Mouse (Mus musculus): ENCODE measurements around the gene Ebf1. TPM values are rescaled to one million over a fixed set of nuclear protein-coding genes. Genes with fewer than 3 reads are reported as not detected.

Ebf1 gene
- total and polyA plus RNA-seq, 2 experiments from 2014 or later = 8.1 to 10.4 TPM

- Histone ChIP-seq H3K4me2 (ENCODE audit: low read depth, low read length) (no peak overlapping the region), H3K4me1 (ENCODE audit: control insufficient read depth, insufficient read depth) (peaks cover 6% of the 10 kb centered on the region; the same call in 1 of the 2 replicates), H3K27ac (ENCODE audit: low read depth) (no peak overlapping the region), H3K36me3 (replicated peaks; ENCODE audit: control insufficient read depth, insufficient read depth, low read length) (no peaks in the 10 kb centered on the region), H3K4me3 (ENCODE audit: low read depth, low read length) (no peak overlapping the region), H3K9ac (replicated peaks; ENCODE audit: low read depth, low read length) (no peak overlapping the region), H3K9me3 (replicated peaks; ENCODE audit: control insufficient read depth, low read length) (no peaks in the 10 kb centered on the region), H3K27me3 (ENCODE audit: control insufficient read depth, insufficient read depth, low read length) (no peaks in the 10 kb centered on the region)
- WGBS = 81% methylated on average over 9 of the region's 9 CpGs
- TF ChIP-seq CTCF (IDR thresholded peaks at IDR 0.05; ENCODE audit: low read depth) = no peak
- no peak for DNase-seq (ENCODE audit: low spot score)
- ATAC-seq (ENCODE audit: insufficient read depth, low read depth) = no peak
These were observed 365.1 kb downstream of the Ebf1 start for GRCm38 (mm10) chr11:44982225-44982624.

- Histone ChIP-seq H3K27ac (ENCODE audit: low read depth) (no peak overlapping the region), H3K4me2 (ENCODE audit: low read depth, low read length) (no peak overlapping the region), H3K4me3 (ENCODE audit: low read depth, low read length) (no peak overlapping the region), H3K27me3 (ENCODE audit: control insufficient read depth, insufficient read depth, low read length) (no peaks in the 10 kb centered on the region), H3K9ac (replicated peaks; ENCODE audit: low read depth, low read length) (no peak overlapping the region), H3K9me3 (replicated peaks; ENCODE audit: control insufficient read depth, low read length) (no peaks in the 10 kb centered on the region), H3K4me1 (ENCODE audit: control insufficient read depth, insufficient read depth) (peaks cover 6% of the 10 kb centered on the region; the same call in 1 of the 2 replicates), H3K36me3 (replicated peaks; ENCODE audit: control insufficient read depth, insufficient read depth, low read length) (no peaks in the 10 kb centered on the region)
- TF ChIP-seq EP300 (IDR thresholded peaks at IDR 0.05; ENCODE audit: low read depth) (no peak), CTCF (IDR thresholded peaks at IDR 0.05; ENCODE audit: low read depth) (no peak)
- 84% methylated on average over 6 of the region's 6 CpGs for WGBS
- ATAC-seq (ENCODE audit: insufficient read depth, low read depth) (no peak), DNase-seq (ENCODE audit: low spot score) (no peak)
These were observed 366.8 kb downstream of the Ebf1 start for GRCm38 (mm10) chr11:44983961-44984360.

DNA sequence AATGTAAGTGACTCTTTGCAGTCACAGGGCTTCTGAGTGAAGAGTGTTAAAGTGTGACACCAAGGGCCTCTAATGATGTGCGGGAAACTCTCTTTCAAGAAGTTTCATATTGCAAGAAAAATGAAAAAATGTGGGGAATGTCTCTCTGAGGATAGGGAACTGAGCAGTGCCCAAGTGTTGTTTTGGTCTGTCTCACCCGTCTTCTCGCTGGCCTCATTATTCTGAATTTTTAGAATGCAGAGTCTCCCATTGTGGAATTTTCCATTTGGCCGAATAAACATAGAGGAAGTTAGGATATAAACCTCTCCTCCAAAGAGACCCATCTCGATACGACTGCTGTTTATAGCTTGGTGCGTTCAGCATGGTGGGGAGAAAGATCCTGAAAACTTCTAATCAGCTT lies 367.3 kb downstream of the Ebf1 start:
- no peak overlapping the region for H3K9ac ChIP-seq (replicated peaks; ENCODE audit: low read depth, low read length)
- H3K27me3 ChIP-seq (ENCODE audit: control insufficient read depth, insufficient read depth, low read length) = no peaks in the 10 kb centered on the region
- H3K27ac ChIP-seq (ENCODE audit: low read depth) = no peak overlapping the region
- H3K4me3 ChIP-seq (ENCODE audit: low read depth, low read length) = no peak overlapping the region
- no peaks in the 10 kb centered on the region for H3K36me3 ChIP-seq (replicated peaks; ENCODE audit: control insufficient read depth, insufficient read depth, low read length)
- no peaks in the 10 kb centered on the region for H3K9me3 ChIP-seq (replicated peaks; ENCODE audit: control insufficient read depth, low read length)
- H3K4me1 ChIP-seq (ENCODE audit: control insufficient read depth, insufficient read depth) = peaks cover 3% of the 10 kb centered on the region; the same call in 1 of the 2 replicates
- TF ChIP-seq EP300 (IDR thresholded peaks at IDR 0.05; ENCODE audit: low read depth) = no peak
- no peak for ATAC-seq (ENCODE audit: insufficient read depth, low read depth)
- DNase-seq (ENCODE audit: low spot score) = no peak
- 62% methylated on average over 7 of the region's 7 CpGs for WGBS
- H3K4me2 ChIP-seq (ENCODE audit: low read depth, low read length) = no peak overlapping the region

DNA sequence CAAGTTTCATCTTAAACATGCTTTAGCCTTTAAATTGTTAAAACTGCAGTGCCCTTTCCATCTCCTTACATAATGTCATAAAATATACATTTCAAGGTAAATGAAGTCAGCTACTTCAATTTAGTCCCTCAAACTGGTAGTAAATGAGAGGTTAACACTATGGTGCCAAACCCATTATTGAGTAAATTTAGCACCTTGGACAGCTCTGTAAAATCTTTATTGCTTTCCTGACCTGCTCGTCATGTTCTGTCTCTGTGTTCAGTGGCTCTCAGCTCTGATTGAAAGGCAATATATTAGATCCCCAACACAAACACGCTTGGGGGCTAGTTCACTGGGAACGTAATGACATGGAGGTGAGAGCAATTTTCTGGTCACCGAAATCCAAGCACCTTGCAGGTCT lies 370.7 kb downstream of the Ebf1 start:
- H3K9me3 ChIP-seq (replicated peaks; ENCODE audit: control insufficient read depth, low read length) = no peaks in the 10 kb centered on the region
- no peaks in the 10 kb centered on the region for H3K36me3 ChIP-seq (replicated peaks; ENCODE audit: control insufficient read depth, insufficient read depth, low read length)
- no peaks in the 10 kb centered on the region for H3K27me3 ChIP-seq (ENCODE audit: control insufficient read depth, insufficient read depth, low read length)
- H3K4me1 ChIP-seq (ENCODE audit: control insufficient read depth, insufficient read depth) = no peaks in the 10 kb centered on the region
- H3K9ac ChIP-seq (replicated peaks; ENCODE audit: low read depth, low read length) = no peak overlapping the region
- H3K4me3 ChIP-seq (ENCODE audit: low read depth, low read length) = no peak overlapping the region
- ATAC-seq (ENCODE audit: insufficient read depth, low read depth) (no peak), DNase-seq (ENCODE audit: low spot score) (no peak)
- TF ChIP-seq CTCF (IDR thresholded peaks at IDR 0.05; ENCODE audit: low read depth) = no peak
- TF ChIP-seq EP300 (IDR thresholded peaks at IDR 0.05; ENCODE audit: low read depth) = no peak
- H3K4me2 ChIP-seq (ENCODE audit: low read depth, low read length) = no peak overlapping the region
- 55% methylated on average over 4 of the region's 4 CpGs for WGBS
- no peak overlapping the region for H3K27ac ChIP-seq (ENCODE audit: low read depth)

- no peak overlapping the region for H3K4me3 ChIP-seq (ENCODE audit: low read depth, low read length)
- H3K27ac ChIP-seq (ENCODE audit: low read depth) = no peak overlapping the region
- no peak overlapping the region for H3K4me2 ChIP-seq (ENCODE audit: low read depth, low read length)
- TF ChIP-seq EP300 (IDR thresholded peaks at IDR 0.05; ENCODE audit: low read depth) (no peak), CTCF (IDR thresholded peaks at IDR 0.05; ENCODE audit: low read depth) (no peak)
- H3K27me3 ChIP-seq (ENCODE audit: control insufficient read depth, insufficient read depth, low read length) = no peaks in the 10 kb centered on the region
- H3K36me3 ChIP-seq (replicated peaks; ENCODE audit: control insufficient read depth, insufficient read depth, low read length) = no peaks in the 10 kb centered on the region
- H3K4me1 ChIP-seq (ENCODE audit: control insufficient read depth, insufficient read depth) = no peaks in the 10 kb centered on the region
- H3K9me3 ChIP-seq (replicated peaks; ENCODE audit: control insufficient read depth, low read length) = no peaks in the 10 kb centered on the region
- DNase-seq (ENCODE audit: low spot score) = no peak
- no peak for ATAC-seq (ENCODE audit: insufficient read depth, low read depth)
- no peak overlapping the region for H3K9ac ChIP-seq (replicated peaks; ENCODE audit: low read depth, low read length)
- whole genome bisulfite sequencing = 74% methylated on average over 5 of the region's 5 CpGs
These were observed 385.7 kb downstream of the Ebf1 start for GRCm38 (mm10) chr11:45002681-45003286.
